Mouse (Mus musculus) intestine, embryonic 16.5 days (tissue): ENCODE measurements around the gene Ttll13. TPM values are rescaled to one million over a fixed set of nuclear protein-coding genes. Genes with fewer than 3 reads are reported as not detected.

Experiments
- ATAC-seq: fragments of 200-750 bp; cut with Nextera tagmentation; 2 replicates; pipeline ENCODE4 v1.8.0; 2017; ENCODE audit warnings: moderate TSS enrichment, moderate library complexity
- H3K27ac ChIP-seq: fragments of 300-500 bp; sonication (generic); 2 replicates; pipeline ENCODE4 v1.5.1; 2014; ENCODE audit warnings: mild to moderate bottlenecking, low read length
- H3K27me3 ChIP-seq: fragments of 300-500 bp; sonication (generic); replicated peaks from 2 replicates; pipeline ENCODE4 v1.6.1; 2014; ENCODE audit warnings: low read length, control low read depth, mixed read lengths; ENCODE audit not compliant: control insufficient read depth, insufficient read depth
- H3K36me3 ChIP-seq: fragments of 300-500 bp; sonication (generic); 2 replicates; pipeline ENCODE4 v1.6.1; 2014; ENCODE audit warnings: low read length, control low read depth; ENCODE audit not compliant: control insufficient read depth, insufficient read depth
- H3K4me1 ChIP-seq: fragments of 300-500 bp; sonication (generic); 2 replicates; pipeline ENCODE4 v1.6.1; 2014; ENCODE audit warnings: low read length, control low read depth, mixed read lengths; ENCODE audit not compliant: control insufficient read depth, insufficient read depth
- H3K4me2 ChIP-seq: fragments of 300-500 bp; sonication (generic); 2 replicates; pipeline ENCODE4 v1.6.1; 2014; ENCODE audit warnings: low read depth, low read length, control low read depth
- H3K4me3 ChIP-seq: fragments of 300-500 bp; sonication (generic); 2 replicates; pipeline ENCODE4 v1.5.1; 2014; ENCODE audit warnings: mild to moderate bottlenecking, low read length
- H3K9ac ChIP-seq: fragments of 300-500 bp; sonication (generic); 2 replicates; pipeline ENCODE4 v1.6.1; 2014; ENCODE audit warnings: low read depth, low read length
- H3K9me3 ChIP-seq: fragments of 300-500 bp; sonication (generic); 2 replicates; pipeline ENCODE4 v1.6.1; 2016; ENCODE audit warnings: low read length, control low read depth; ENCODE audit not compliant: control insufficient read depth
- WGBS: fragments of 180-500 bp; shearing (Covaris S2); extraction: QIAGEN DNeasy Blood & Tissue Kit; methylation state at CpG from one replicate; pipeline ENCODE4 v1.1.7; 2014; 5-methylcytosine and 5-hydroxymethylcytosine counted together
- polyA plus RNA-seq: library from polyadenylated mRNA; unstranded; fragments of >200 nt; fragmentation: Nextera tagmentation; extraction: Ambion mirVana; gene quantifications from 2 replicates; pipeline ENCODE4 v1.2.1, GENCODE M21; 2015

The Ttll13 gene
- polyA plus RNA-seq, 1 experiment from 2014 or later = 0.56 TPM

DNA sequence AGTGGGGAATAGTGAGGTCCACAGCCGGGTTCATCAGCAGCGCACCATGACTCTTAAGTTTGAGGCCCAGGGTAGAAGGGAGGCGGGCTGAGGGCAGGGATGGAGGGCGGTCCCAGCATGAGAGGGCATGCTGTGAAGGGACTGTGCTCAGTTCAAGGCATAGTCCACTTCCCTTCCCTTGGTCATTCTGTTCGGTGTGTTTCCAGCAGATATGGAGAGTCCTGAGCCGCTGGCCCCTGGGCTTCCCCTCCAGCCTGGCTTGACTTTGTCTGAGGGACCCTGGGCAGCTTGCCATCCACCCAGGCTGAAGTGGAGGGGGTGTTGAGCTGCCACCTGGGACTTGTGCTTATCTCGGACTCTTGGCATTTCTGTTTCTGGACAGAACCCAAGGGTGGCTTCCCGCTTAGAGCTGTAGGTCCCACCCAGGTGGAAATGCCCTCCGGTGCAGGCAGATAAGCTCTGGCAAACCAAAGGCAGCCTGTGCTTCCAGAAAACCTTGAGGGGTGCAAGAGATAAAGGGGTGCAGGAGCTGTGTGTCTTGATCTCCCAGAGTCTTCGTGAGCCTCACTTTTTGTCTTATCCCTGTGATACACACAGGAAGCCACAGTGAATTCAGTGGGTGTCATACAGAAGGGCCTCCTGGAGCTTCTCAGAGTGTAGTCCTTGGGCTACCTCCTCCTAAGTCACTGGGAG lies 37.3 kb upstream of the Ttll13 start:
- peak; percentile 74 for ATAC-seq
- Histone ChIP-seq H3K4me2 (peak overlapping the region; percentile 4; the same call in 1 of the 2 replicates), H3K9me3 (no peaks in the 10 kb centered on the region), H3K4me1 (peaks cover 39% of the 10 kb centered on the region), H3K27me3 (no peaks in the 10 kb centered on the region), H3K27ac (peak overlapping the region; percentile 93), H3K36me3 (no peaks in the 10 kb centered on the region), H3K9ac (0 out of 2 replicates have a peak overlapping the region, but pooled peaks have one; percentile 2), H3K4me3 (no peak overlapping the region)
- 61% methylated on average over 10 of the region's 10 CpGs for WGBS

GRCm38 (mm10) chr7:80209669-80210068 lies 36.5 kb upstream of the Ttll13 start:
- 76% methylated on average over 6 of the region's 6 CpGs for WGBS

DNA sequence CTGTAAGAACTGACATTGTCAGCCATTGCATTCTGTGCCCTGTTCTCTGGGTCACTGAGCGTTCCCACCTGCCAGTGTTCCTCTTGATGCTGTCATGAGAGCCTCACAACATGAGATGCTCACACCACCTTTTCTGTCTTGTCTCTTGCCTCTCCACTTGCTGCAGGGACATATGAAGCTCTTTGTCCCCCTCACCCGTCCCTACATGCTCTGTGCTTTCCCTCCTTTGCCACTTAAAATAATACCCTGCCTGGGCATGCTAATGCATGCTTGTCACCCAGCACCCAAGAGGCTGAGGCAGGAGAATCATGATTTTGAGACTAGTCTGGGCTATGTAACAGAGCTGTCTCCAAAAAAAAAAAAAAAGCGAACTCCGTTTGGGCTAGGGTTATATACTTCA lies 35.2 kb upstream of the Ttll13 start:
- Histone ChIP-seq H3K36me3 (no peaks in the 10 kb centered on the region), H3K9ac (no peak overlapping the region), H3K27me3 (no peaks in the 10 kb centered on the region), H3K4me3 (no peak overlapping the region), H3K4me1 (peaks cover 35% of the 10 kb centered on the region), H3K9me3 (no peaks in the 10 kb centered on the region), H3K4me2 (no peak overlapping the region), H3K27ac (no peak overlapping the region)
- 87% methylated on average over 4 of the region's 4 CpGs for WGBS
- ATAC-seq = no peak

More at GRCm38 (mm10) chr7:80209669-80210068, 36.5 kb upstream of the Ttll13 start:
- Histone ChIP-seq H3K27me3 (no peaks in the 10 kb centered on the region), H3K4me2 (no peak overlapping the region), H3K9me3 (no peaks in the 10 kb centered on the region), H3K4me3 (no peak overlapping the region), H3K27ac (peak overlapping the region; percentile 93; the same call in 1 of the 2 replicates), H3K4me1 (peaks cover 39% of the 10 kb centered on the region), H3K36me3 (no peaks in the 10 kb centered on the region), H3K9ac (no peak overlapping the region)
- no peak for ATAC-seq

GRCm38 (mm10) chr7:80213604-80214003 lies 32.6 kb upstream of the Ttll13 start:
- 0 out of 2 replicates have a peak, but pooled peaks cover 6% of the 10 kb centered on the region for H3K36me3 ChIP-seq
- 91% methylated on average over 7 of the region's 7 CpGs for WGBS
- H3K4me1 ChIP-seq = peaks cover 9% of the 10 kb centered on the region

DNA sequence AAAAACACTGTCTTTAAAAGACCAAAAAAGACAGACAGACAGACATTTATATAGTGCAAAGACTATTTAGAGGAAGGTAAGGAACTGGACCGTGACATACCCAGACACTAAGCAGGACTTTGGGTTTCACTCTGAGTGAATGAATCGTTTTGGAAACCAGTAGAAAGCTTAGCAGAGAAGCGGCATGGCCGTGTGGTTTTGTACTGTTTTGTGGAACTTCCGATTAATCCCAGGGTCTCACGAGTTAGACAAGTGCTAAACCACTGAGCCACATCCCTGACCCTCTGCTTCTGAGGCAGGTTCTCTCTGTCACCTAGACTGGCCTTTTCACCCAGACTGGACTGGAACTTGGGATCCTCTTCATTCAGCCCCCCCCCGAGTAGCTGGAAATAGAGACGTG lies 31.7 kb upstream of the Ttll13 start:
- 0 out of 2 replicates have a peak, but pooled peaks cover 15% of the 10 kb centered on the region for H3K36me3 ChIP-seq
- 81% methylated on average over 8 of the region's 8 CpGs for WGBS
- H3K9me3 ChIP-seq = no peaks in the 10 kb centered on the region
- no peak overlapping the region for H3K9ac ChIP-seq
- no peak for ATAC-seq
- no peaks in the 10 kb centered on the region for H3K27me3 ChIP-seq
- H3K4me3 ChIP-seq = no peak overlapping the region
- H3K4me2 ChIP-seq = no peak overlapping the region
- H3K4me1 ChIP-seq = 0 out of 2 replicates have a peak, but pooled peaks cover 2% of the 10 kb centered on the region
- H3K27ac ChIP-seq = no peak overlapping the region

More at GRCm38 (mm10) chr7:80213604-80214003, 32.6 kb upstream of the Ttll13 start:
- no peak overlapping the region for H3K9ac ChIP-seq
- H3K27ac ChIP-seq = no peak overlapping the region
- H3K4me3 ChIP-seq = no peak overlapping the region
- no peak overlapping the region for H3K4me2 ChIP-seq
- H3K9me3 ChIP-seq = no peaks in the 10 kb centered on the region
- ATAC-seq = no peak
- H3K27me3 ChIP-seq = no peaks in the 10 kb centered on the region

- WGBS = 31% methylated on average over 4 of the region's 4 CpGs
- ATAC-seq = peak; percentile 77
- Histone ChIP-seq H3K4me3 (no peak overlapping the region), H3K36me3 (0 out of 2 replicates have a peak, but pooled peaks cover 15% of the 10 kb centered on the region), H3K4me2 (no peak overlapping the region), H3K9ac (no peak overlapping the region), H3K27me3 (no peaks in the 10 kb centered on the region), H3K27ac (no peak overlapping the region), H3K9me3 (no peaks in the 10 kb centered on the region), H3K4me1 (0 out of 2 replicates have a peak, but pooled peaks cover 2% of the 10 kb centered on the region)
These were observed 30.8 kb upstream of the Ttll13 start for GRCm38 (mm10) chr7:80215398-80215797.

DNA sequence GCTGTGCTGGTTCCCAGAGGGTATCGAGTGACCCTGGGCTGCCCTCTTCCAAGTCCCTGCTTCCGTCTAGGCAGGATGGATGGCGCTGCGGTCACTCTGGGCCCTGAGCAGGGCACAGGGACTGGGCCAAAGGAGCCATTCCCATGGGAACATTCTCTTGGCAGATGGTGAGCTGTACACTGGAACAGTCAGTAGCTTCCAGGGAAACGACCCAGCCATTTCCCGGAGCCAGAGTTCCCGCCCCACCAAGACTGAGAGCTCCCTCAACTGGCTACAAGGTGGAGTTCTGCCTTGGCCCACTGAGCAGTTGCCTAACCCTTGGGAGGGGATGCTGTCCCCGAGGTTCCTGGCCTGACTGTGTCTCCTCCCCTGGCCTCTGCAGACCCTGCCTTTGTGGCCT lies 29.6 kb upstream of the Ttll13 start:
- Histone ChIP-seq H3K4me2 (no peak overlapping the region), H3K4me3 (no peak overlapping the region), H3K9me3 (no peaks in the 10 kb centered on the region), H3K9ac (no peak overlapping the region), H3K4me1 (0 out of 2 replicates have a peak, but pooled peaks cover 2% of the 10 kb centered on the region), H3K27me3 (no peaks in the 10 kb centered on the region), H3K36me3 (0 out of 2 replicates have a peak, but pooled peaks cover 15% of the 10 kb centered on the region), H3K27ac (no peak overlapping the region)
- WGBS = 82% methylated on average over 8 of the region's 8 CpGs
- ATAC-seq = no peak

DNA sequence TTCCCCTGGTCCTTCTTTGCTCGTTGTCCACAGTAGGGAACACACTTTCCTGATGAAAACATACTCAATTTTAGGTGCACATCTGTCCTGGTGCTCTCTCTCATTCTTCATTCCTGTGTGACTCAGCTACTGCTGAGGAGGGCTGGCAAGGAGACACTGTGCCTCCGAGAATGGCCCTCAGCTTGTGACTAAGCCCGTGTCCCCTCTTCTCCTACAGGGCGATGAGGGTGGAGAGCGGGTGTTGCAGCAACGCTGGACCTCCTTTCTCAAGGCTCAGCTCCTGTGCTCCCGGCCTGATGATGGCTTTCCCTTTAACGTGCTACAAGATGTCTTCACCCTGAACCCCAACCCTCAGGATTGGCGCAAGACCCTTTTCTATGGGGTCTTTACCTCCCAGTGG lies 27.5 kb upstream of the Ttll13 start:
- no peak for ATAC-seq
- Histone ChIP-seq H3K4me1 (0 out of 2 replicates have a peak, but pooled peaks cover 2% of the 10 kb centered on the region), H3K9me3 (no peaks in the 10 kb centered on the region), H3K27me3 (no peaks in the 10 kb centered on the region), H3K4me3 (no peak overlapping the region), H3K9ac (no peak overlapping the region), H3K4me2 (no peak overlapping the region), H3K36me3 (0 out of 2 replicates have a peak, but pooled peaks cover 15% of the 10 kb centered on the region), H3K27ac (no peak overlapping the region)
- WGBS = 89% methylated on average over 9 of the region's 9 CpGs

- WGBS = 94% methylated on average over 9 of the region's 9 CpGs
- no peaks in the 10 kb centered on the region for H3K9me3 ChIP-seq
- H3K4me3 ChIP-seq = no peak overlapping the region
- no peak overlapping the region for H3K9ac ChIP-seq
- H3K36me3 ChIP-seq = peaks cover 22% of the 10 kb centered on the region; the same call in 1 of the 2 replicates
- no peaks in the 10 kb centered on the region for H3K27me3 ChIP-seq
- H3K4me2 ChIP-seq = no peak overlapping the region
- no peak overlapping the region for H3K27ac ChIP-seq
- H3K4me1 ChIP-seq = 0 out of 2 replicates have a peak, but pooled peaks cover under 1% of the 10 kb centered on the region
- no peak for ATAC-seq
These were observed 25.9 kb upstream of the Ttll13 start for GRCm38 (mm10) chr7:80220237-80220797.
